In the genomic region with DNA sequence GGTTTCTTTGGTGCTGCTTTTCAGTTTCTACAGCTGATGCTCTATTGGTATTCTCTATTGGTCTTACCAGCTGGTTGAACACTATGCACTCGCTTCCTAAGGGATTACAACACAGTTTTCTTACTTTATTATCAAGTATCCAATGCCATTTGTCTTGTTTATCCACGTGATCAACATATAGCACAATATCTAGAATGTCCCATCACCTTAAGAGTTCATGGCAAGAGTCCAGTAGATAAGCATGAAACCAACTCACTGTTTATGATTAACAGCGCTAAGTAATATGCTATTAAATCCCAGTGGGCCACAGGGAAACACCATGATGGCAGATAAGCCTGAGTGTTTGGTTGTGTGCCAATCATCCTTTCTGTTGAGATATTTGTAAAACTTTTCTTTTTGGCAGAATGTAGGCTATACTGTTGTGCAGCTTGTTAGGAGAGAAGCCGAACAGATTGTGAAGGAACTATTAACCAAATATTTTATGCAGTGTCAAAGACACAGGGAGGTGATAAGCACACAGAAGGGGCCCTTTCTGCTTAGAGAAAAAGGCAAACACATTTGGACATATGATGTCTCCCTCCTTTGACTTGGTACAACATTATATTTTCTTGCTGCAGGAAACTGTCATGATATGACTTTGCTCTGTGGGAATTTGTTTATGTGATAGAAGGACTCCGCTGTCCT, we compare ENCODE assay signal across 24 mouse cellular contexts.
DNase-seq lines count a peak whose midpoint lies in the region; ATAC-seq and TF ChIP-seq lines count a peak whose summit lies in the region.
"Had no signal": no experiment of that assay in that cellular context is flagged by ENCODE, and none has a peak within 500 bp of the region (broad histone marks: within the 10 kb centered on the region; RNA-seq: fewer than 3 reads in every experiment).

No protein-coding gene starts in this region.

- H3K4me2 ChIP-seq in forebrain, embryonic 13.5 days = no peak overlapping the region
- no peak overlapping the region for H3K4me2 ChIP-seq in forebrain, embryonic 12.5 days
- H3K4me2 ChIP-seq in kidney, embryonic 14.5 days (replicated peaks; ENCODE audit: low read depth, low read length) = no peak overlapping the region
- no peak overlapping the region for H3K4me2 ChIP-seq in kidney, embryonic 16.5 days (replicated peaks; ENCODE audit: low read depth, low read length)
- H3K4me2 ChIP-seq in forebrain, postnatal 0 days (ENCODE audit: low read depth) = no peak overlapping the region
- H3K4me2 ChIP-seq: embryonic facial prominence, embryonic 15.5 days; hindbrain, embryonic 13.5 days had no signal

- 75% methylated on average over 5 of the region's 5 CpGs for WGBS in forebrain, embryonic 13.5 days
- WGBS in forebrain, embryonic 12.5 days = 82% methylated on average over 5 of the region's 5 CpGs
- 68% methylated on average over 5 of the region's 5 CpGs for WGBS in kidney, embryonic 14.5 days
- 59% methylated on average over 5 of the region's 5 CpGs for WGBS in kidney, embryonic 16.5 days
- WGBS in forebrain, postnatal 0 days = 56% methylated on average over 5 of the region's 5 CpGs

- no peaks in the 10 kb centered on the region for H3K9me3 ChIP-seq in forebrain, embryonic 13.5 days (replicated peaks)
- H3K9me3 ChIP-seq in forebrain, embryonic 12.5 days = no peaks in the 10 kb centered on the region
- no peaks in the 10 kb centered on the region for H3K9me3 ChIP-seq in kidney, embryonic 14.5 days (ENCODE audit: control insufficient read depth, low read length)
- H3K9me3 ChIP-seq in kidney, embryonic 16.5 days (ENCODE audit: low read length) = no peaks in the 10 kb centered on the region
- no peaks in the 10 kb centered on the region for H3K9me3 ChIP-seq in forebrain, postnatal 0 days (ENCODE audit: low read length)
- H3K9me3 ChIP-seq: embryonic facial prominence, embryonic 15.5 days; heart, embryonic 10.5 days; hindbrain, embryonic 13.5 days had no signal

- H3K27me3 ChIP-seq in forebrain, embryonic 13.5 days = no peaks in the 10 kb centered on the region
- H3K27me3 ChIP-seq in forebrain, embryonic 12.5 days = no peaks in the 10 kb centered on the region
- H3K27me3 ChIP-seq in kidney, embryonic 14.5 days (ENCODE audit: control insufficient read depth, insufficient read depth, low read length) = no peaks in the 10 kb centered on the region
- H3K27me3 ChIP-seq in kidney, embryonic 16.5 days (ENCODE audit: insufficient read depth, low read length) = no peaks in the 10 kb centered on the region
- no peaks in the 10 kb centered on the region for H3K27me3 ChIP-seq in forebrain, postnatal 0 days (ENCODE audit: insufficient read depth, low read length)
- H3K27me3 ChIP-seq: embryonic facial prominence, embryonic 15.5 days; hindbrain, embryonic 13.5 days; Patski had no signal

- peak; percentile 3 for DNase-seq in brain, adult 2 months (ENCODE audit: low read depth, low spot score)
- peak; percentile 66 for DNase-seq in forebrain, postnatal 0 days
- no peak for DNase-seq in layer of hippocampus, adult 2 months (ENCODE audit: low spot score in 2 of 2)
- no peak for DNase-seq in right cerebral cortex, postnatal 14 days
- DNase-seq: adrenal gland, postnatal 14 days; cerebellum, adult 18-20 months; cerebellum, adult 9-11 months; cerebellum, postnatal 36 days; gastrocnemius, adult 2 months; gastrocnemius, postnatal 36 days; heart, adult 11 months; heart, postnatal 10 days; kidney, adult 9 months had no signal

- no peaks in the 10 kb centered on the region for H3K4me1 ChIP-seq in forebrain, embryonic 13.5 days
- no peaks in the 10 kb centered on the region for H3K4me1 ChIP-seq in forebrain, embryonic 12.5 days
- H3K4me1 ChIP-seq in kidney, embryonic 14.5 days (ENCODE audit: control insufficient read depth, insufficient read depth, low read length) = no peaks in the 10 kb centered on the region
- H3K4me1 ChIP-seq in kidney, embryonic 16.5 days (ENCODE audit: insufficient read depth, low read length) = no peaks in the 10 kb centered on the region
- no peaks in the 10 kb centered on the region for H3K4me1 ChIP-seq in forebrain, postnatal 0 days (ENCODE audit: insufficient read depth)
- H3K4me1 ChIP-seq: embryonic facial prominence, embryonic 15.5 days; heart, embryonic 10.5 days; hindbrain, embryonic 13.5 days had no signal

- H3K27ac ChIP-seq in forebrain, embryonic 13.5 days = no peak overlapping the region
- H3K27ac ChIP-seq in forebrain, embryonic 12.5 days = no peak overlapping the region
- no peak overlapping the region for H3K27ac ChIP-seq in kidney, embryonic 14.5 days (ENCODE audit: low read depth, low read length)
- H3K27ac ChIP-seq in kidney, embryonic 16.5 days (ENCODE audit: low read length) = no peak overlapping the region
- H3K27ac ChIP-seq in forebrain, postnatal 0 days (ENCODE audit: low read depth, low read length) = no peak overlapping the region
- no peak overlapping the region for H3K27ac ChIP-seq in layer of hippocampus, adult 2 months
- H3K27ac ChIP-seq: embryonic facial prominence, embryonic 15.5 days; gastrocnemius, adult 2 months; heart, embryonic 10.5 days; hindbrain, embryonic 13.5 days; hindbrain, postnatal 0 days had no signal

- H3K9ac ChIP-seq in forebrain, embryonic 13.5 days = no peak overlapping the region
- H3K9ac ChIP-seq in forebrain, embryonic 12.5 days = no peak overlapping the region
- no peak overlapping the region for H3K9ac ChIP-seq in kidney, embryonic 14.5 days (ENCODE audit: low read depth, low read length)
- no peak overlapping the region for H3K9ac ChIP-seq in kidney, embryonic 16.5 days (replicated peaks; ENCODE audit: low read length)
- H3K9ac ChIP-seq in forebrain, postnatal 0 days = no peak overlapping the region
- H3K9ac ChIP-seq: embryonic facial prominence, embryonic 15.5 days; hindbrain, embryonic 13.5 days had no signal

- H3K36me3 ChIP-seq in forebrain, embryonic 13.5 days (ENCODE audit: poor library complexity, severe bottlenecking) = no peaks in the 10 kb centered on the region
- no peaks in the 10 kb centered on the region for H3K36me3 ChIP-seq in forebrain, embryonic 12.5 days (replicated peaks)
- no peaks in the 10 kb centered on the region for H3K36me3 ChIP-seq in kidney, embryonic 14.5 days (ENCODE audit: control insufficient read depth, insufficient read depth, low read length)
- no peaks in the 10 kb centered on the region for H3K36me3 ChIP-seq in kidney, embryonic 16.5 days (ENCODE audit: insufficient read depth, low read length)
- H3K36me3 ChIP-seq in forebrain, postnatal 0 days (ENCODE audit: insufficient read depth) = no peaks in the 10 kb centered on the region
- H3K36me3 ChIP-seq: embryonic facial prominence, embryonic 15.5 days; heart, embryonic 10.5 days; hindbrain, embryonic 13.5 days had no signal

- TF ChIP-seq CTCF in forebrain, postnatal 0 days (IDR thresholded peaks at IDR 0.05; ENCODE audit: low read depth) = no peak
- TF ChIP-seq CTCF in layer of hippocampus, adult 2 months (conservative IDR thresholded peaks at IDR 0.05) = no peak

- ATAC-seq in forebrain, embryonic 13.5 days = peak; percentile 92
- ATAC-seq in forebrain, embryonic 12.5 days (ENCODE audit: low FRiP score) = no peak
- 0 out of 2 replicates have a peak, but pooled peaks have one; percentile 32 for ATAC-seq in kidney, embryonic 14.5 days (ENCODE audit: low FRiP score, low TSS enrichment)
- no peak for ATAC-seq in kidney, embryonic 16.5 days (ENCODE audit: low FRiP score, low TSS enrichment)
- peak; percentile 90 for ATAC-seq in forebrain, postnatal 0 days
- ATAC-seq: activated CD4-positive, CD25-positive, alpha-beta regulatory T cell, adult 4 months; hindbrain, postnatal 0 days; Patski had no signal

- H3K4me3 ChIP-seq in forebrain, embryonic 13.5 days = no peak overlapping the region
- no peak overlapping the region for H3K4me3 ChIP-seq in forebrain, embryonic 12.5 days (replicated peaks)
- H3K4me3 ChIP-seq in kidney, embryonic 14.5 days (ENCODE audit: low read length) = no peak overlapping the region
- no peak overlapping the region for H3K4me3 ChIP-seq in kidney, embryonic 16.5 days (ENCODE audit: low read length)
- H3K4me3 ChIP-seq in forebrain, postnatal 0 days (ENCODE audit: low read depth, low read length) = no peak overlapping the region
- no peak overlapping the region for H3K4me3 ChIP-seq in layer of hippocampus, adult 2 months
- H3K4me3 ChIP-seq: embryonic facial prominence, embryonic 15.5 days; erythroblast, embryonic 14.5 days; gastrocnemius, adult 2 months; heart, embryonic 10.5 days; hindbrain, embryonic 13.5 days had no signal

Comparison
In these comparisons a context has a peak if more than half of its experiments do, and no peak if none do; other contexts are left out.
1. ATAC-seq: peak in forebrain, embryonic 13.5 days (single experiment), kidney, embryonic 14.5 days (single experiment) and forebrain, postnatal 0 days (single experiment); none in forebrain, embryonic 12.5 days (single experiment) and kidney, embryonic 16.5 days (single experiment).
2. DNase-seq: peak in brain, adult 2 months (single experiment) and forebrain, postnatal 0 days (single experiment); none in layer of hippocampus, adult 2 months (0 of 2) and right cerebral cortex, postnatal 14 days (single experiment).